Mouse (Mus musculus) liver, embryonic 15.5 days (tissue): ENCODE measurements at regions not wholly inside any gene's neighbourhood (a gene's known extent, or its start where the extent isn't known, plus 50 kb on each side); places are given as distances from the start of the nearest gene placed in this dataset.

Experiments used
- ATAC-seq: fragments of 200-750 bp; cut with Nextera tagmentation; 2 replicates; pipeline ENCODE4 v1.8.0; 2017; ENCODE audit warnings: moderate number of reproducible peaks, mild to moderate bottlenecking, moderate library complexity; ENCODE audit not compliant: insufficient read depth
- H3K27ac ChIP-seq: fragments of 300-500 bp; sonication (generic); replicated peaks from 2 replicates; pipeline ENCODE4 v1.5.1; 2015; ENCODE audit warnings: mild to moderate bottlenecking, inconsistent platforms
- H3K27me3 ChIP-seq: fragments of 300-500 bp; sonication (generic); 2 replicates; pipeline ENCODE4 v1.6.1; 2015; ENCODE audit warnings: mild to moderate bottlenecking, inconsistent platforms
- H3K36me3 ChIP-seq: fragments of 300-500 bp; sonication (generic); replicated peaks from 2 replicates; pipeline ENCODE4 v1.6.1; 2015; ENCODE audit warnings: moderate library complexity, mild to moderate bottlenecking, inconsistent platforms
- H3K4me1 ChIP-seq: fragments of 300-500 bp; sonication (generic); replicated peaks from 2 replicates; pipeline ENCODE4 v1.6.1; 2015; ENCODE audit warnings: inconsistent platforms
- H3K4me2 ChIP-seq: fragments of 300-500 bp; sonication (generic); 2 replicates; pipeline ENCODE4 v1.6.1; 2015; ENCODE audit warnings: moderate library complexity, mild to moderate bottlenecking, inconsistent platforms
- H3K4me3 ChIP-seq: fragments of 300-500 bp; sonication (generic); replicated peaks from 2 replicates; pipeline ENCODE4 v1.5.1; 2015; ENCODE audit warnings: mild to moderate bottlenecking, inconsistent platforms
- H3K9ac ChIP-seq: fragments of 300-500 bp; sonication (generic); 2 replicates; pipeline ENCODE4 v1.6.1; 2015; ENCODE audit warnings: moderate library complexity, mild to moderate bottlenecking, inconsistent platforms
- H3K9me3 ChIP-seq: fragments of 300-500 bp; sonication (generic); replicated peaks from 2 replicates; pipeline ENCODE4 v1.6.1; 2016; ENCODE audit warnings: inconsistent platforms
- WGBS: fragments of 180-500 bp; shearing (Covaris S2); methylation state at CpG from one replicate; pipeline ENCODE4 v1.1.7; 2015; ENCODE audit warnings: mixed read lengths; ENCODE audit not compliant: insufficient replicate concordance; 5-methylcytosine and 5-hydroxymethylcytosine counted together

GRCm38 (mm10) chr9:120745674-120746073 is 174.4 kb downstream of the Rpl14 start:
- 58% methylated on average over 6 of the region's 6 CpGs for WGBS
- no peaks in the 10 kb centered on the region for H3K9me3 ChIP-seq
- ATAC-seq: no peak
- H3K4me3 ChIP-seq: no peak overlapping the region
- H3K4me1 ChIP-seq: no peaks in the 10 kb centered on the region
- H3K9ac ChIP-seq: no peak overlapping the region
- H3K27me3 ChIP-seq: no peaks in the 10 kb centered on the region
- no peak overlapping the region for H3K4me2 ChIP-seq
- H3K27ac ChIP-seq: no peak overlapping the region
- no peaks in the 10 kb centered on the region for H3K36me3 ChIP-seq

DNA sequence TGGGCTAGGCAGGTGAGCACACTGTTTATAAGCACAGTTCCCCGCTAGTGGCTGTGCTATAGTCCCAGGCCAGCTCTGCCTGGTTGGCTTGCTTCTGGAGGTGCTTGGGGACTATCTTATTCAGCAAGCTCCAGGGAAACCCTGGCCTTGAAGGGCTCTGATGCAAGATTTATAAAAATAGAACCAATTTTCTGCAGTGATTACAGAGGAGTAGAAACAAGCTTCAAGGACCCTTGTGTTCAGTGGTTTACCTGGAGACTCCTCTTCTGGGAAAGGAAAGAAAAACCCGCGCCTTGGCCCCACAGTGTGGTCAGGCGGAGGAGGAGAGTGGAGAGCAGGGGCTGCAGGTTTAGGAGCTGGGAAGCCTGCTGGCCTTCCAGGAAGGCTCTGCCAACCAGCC is 178.2 kb upstream of the Ctnnb1 start:
- Histone ChIP-seq H3K4me3 (no peak overlapping the region), H3K27me3 (no peaks in the 10 kb centered on the region), H3K27ac (no peak overlapping the region), H3K36me3 (no peaks in the 10 kb centered on the region), H3K9ac (no peak overlapping the region), H3K9me3 (no peaks in the 10 kb centered on the region), H3K4me1 (no peaks in the 10 kb centered on the region), H3K4me2 (no peak overlapping the region)
- no peak for ATAC-seq
- 64% methylated on average over 4 of the region's 4 CpGs for WGBS

DNA sequence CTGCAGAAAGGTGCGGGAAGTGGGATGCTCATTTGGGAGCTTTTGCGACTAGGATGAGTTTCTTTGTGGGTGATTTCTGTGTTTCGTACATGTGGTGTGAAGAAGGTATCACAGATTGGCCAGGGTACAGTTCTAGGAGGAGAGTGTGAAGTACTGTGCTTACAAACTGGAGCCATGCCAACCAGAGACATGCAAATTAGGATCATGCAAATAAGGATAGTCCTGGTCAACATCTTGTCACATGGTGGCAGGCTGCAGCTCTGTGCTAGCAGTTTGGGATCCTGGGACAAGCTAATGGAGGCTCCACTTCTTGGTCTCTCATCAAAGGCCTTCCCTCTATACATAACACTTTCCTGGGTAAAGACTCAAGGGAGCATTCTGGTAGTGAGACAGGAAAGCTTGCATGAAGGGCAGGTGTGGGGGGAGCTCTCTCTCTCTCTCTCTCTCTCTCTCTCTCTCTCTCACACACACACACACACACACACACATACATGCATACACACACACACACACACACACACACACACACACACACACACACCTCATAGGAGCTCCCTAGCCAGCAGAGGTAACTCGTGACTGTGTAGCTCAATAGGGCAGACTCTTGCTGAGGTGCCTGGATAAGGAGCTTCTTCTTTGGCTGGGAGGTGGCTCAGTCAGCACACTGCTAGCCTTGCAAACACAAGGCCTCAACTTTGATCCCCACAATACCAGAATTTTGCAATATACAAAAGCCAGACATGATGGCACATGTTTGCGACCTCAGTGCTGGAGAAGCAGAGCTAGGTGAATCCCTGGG is 177.1 kb upstream of the Ctnnb1 start:
- no peak overlapping the region for H3K9ac ChIP-seq
- no peaks in the 10 kb centered on the region for H3K27me3 ChIP-seq
- 74% methylated on average over 5 of the region's 5 CpGs for WGBS
- H3K27ac ChIP-seq: no peak overlapping the region
- H3K4me2 ChIP-seq: no peak overlapping the region
- no peaks in the 10 kb centered on the region for H3K36me3 ChIP-seq
- no peak for ATAC-seq
- H3K4me1 ChIP-seq: no peaks in the 10 kb centered on the region
- no peaks in the 10 kb centered on the region for H3K9me3 ChIP-seq
- no peak overlapping the region for H3K4me3 ChIP-seq

DNA sequence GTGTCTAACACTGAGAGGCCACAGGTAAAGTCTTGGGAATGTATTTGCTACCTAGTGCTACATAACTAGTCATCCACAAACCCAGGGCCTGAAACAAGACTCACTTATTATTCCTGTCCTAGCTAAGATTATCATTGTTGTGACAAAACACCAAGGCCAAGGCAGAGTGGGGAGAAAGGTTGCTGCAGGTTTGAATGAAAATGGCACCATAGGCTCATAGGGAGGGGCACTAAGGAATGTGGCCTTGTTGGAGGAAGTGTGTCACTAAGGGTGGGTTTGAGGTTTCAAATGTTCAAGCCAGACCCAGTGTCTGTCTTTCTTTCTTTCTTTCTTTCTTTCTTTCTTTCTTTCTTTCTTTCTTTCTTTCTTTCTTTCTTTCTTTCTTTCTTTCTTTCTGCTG is 174.9 kb upstream of the Ctnnb1 start:
- Histone ChIP-seq H3K4me1 (no peaks in the 10 kb centered on the region), H3K4me2 (no peak overlapping the region), H3K36me3 (no peaks in the 10 kb centered on the region), H3K9me3 (no peaks in the 10 kb centered on the region), H3K4me3 (no peak overlapping the region), H3K27me3 (no peaks in the 10 kb centered on the region), H3K9ac (no peak overlapping the region), H3K27ac (no peak overlapping the region)
- no peak for ATAC-seq

DNA sequence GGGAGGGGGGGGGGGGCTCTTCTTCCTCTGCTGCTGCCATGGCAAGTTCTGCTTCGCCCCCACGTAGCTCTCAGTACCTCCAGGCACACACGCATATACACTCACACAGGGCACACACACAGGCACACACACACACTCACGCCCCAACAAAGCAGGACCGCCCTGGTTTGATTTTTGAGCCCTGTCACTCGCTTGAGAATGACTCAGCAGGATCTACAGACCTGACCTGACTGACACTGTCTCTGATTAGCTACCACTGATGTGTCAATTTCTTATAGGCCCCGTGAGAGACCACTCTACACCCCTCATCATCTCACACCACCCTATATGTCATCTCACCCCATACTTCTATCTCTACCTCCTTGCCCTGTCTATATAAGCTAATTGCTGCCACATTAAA is 173.5 kb upstream of the Ctnnb1 start:
- no peak overlapping the region for H3K4me3 ChIP-seq
- no peaks in the 10 kb centered on the region for H3K27me3 ChIP-seq
- no peak overlapping the region for H3K27ac ChIP-seq
- no peaks in the 10 kb centered on the region for H3K36me3 ChIP-seq
- no peak overlapping the region for H3K4me2 ChIP-seq
- H3K9ac ChIP-seq: no peak overlapping the region
- H3K9me3 ChIP-seq: no peaks in the 10 kb centered on the region
- 63% methylated on average over 7 of the region's 7 CpGs for WGBS
- no peaks in the 10 kb centered on the region for H3K4me1 ChIP-seq
- no peak for ATAC-seq

DNA sequence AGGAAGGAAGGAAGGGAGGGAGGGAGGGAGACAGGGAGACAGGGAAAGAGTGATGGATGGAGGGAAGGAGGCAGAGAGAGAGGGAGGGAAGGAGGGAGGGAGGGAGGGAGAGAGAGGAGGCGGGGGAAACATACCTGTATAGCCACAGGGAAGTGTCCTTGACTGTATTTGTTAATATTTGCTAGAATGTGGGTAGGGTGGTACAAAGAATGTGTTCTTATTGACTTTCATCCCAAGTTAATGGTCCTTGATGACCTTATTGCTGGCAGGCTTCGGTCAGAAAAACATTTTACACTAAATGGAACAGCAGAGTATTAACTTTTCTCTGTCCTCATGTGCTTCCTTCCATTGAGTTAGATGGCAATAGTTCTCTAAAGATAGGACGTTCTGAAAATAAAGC is 171.0 kb upstream of the Ctnnb1 start:
- H3K4me1 ChIP-seq: no peaks in the 10 kb centered on the region
- H3K4me3 ChIP-seq: no peak overlapping the region
- no peak overlapping the region for H3K4me2 ChIP-seq
- H3K9me3 ChIP-seq: no peaks in the 10 kb centered on the region
- no peak for ATAC-seq
- H3K27me3 ChIP-seq: no peaks in the 10 kb centered on the region
- no peaks in the 10 kb centered on the region for H3K36me3 ChIP-seq
- H3K27ac ChIP-seq: no peak overlapping the region
- no peak overlapping the region for H3K9ac ChIP-seq
- WGBS: 58% methylated on average over 3 of the region's 3 CpGs

GRCm38 (mm10) chr9:120758632-120759031 is 170.4 kb upstream of the Ctnnb1 start:
- H3K4me1 ChIP-seq: no peaks in the 10 kb centered on the region
- no peak overlapping the region for H3K27ac ChIP-seq
- H3K4me3 ChIP-seq: no peak overlapping the region
- no peak overlapping the region for H3K4me2 ChIP-seq
- no peak overlapping the region for H3K9ac ChIP-seq
- H3K27me3 ChIP-seq: no peaks in the 10 kb centered on the region
- 19% methylated on average over 1 of the region's 1 CpGs for WGBS
- ATAC-seq: no peak
- H3K9me3 ChIP-seq: no peaks in the 10 kb centered on the region
- H3K36me3 ChIP-seq: no peaks in the 10 kb centered on the region

DNA sequence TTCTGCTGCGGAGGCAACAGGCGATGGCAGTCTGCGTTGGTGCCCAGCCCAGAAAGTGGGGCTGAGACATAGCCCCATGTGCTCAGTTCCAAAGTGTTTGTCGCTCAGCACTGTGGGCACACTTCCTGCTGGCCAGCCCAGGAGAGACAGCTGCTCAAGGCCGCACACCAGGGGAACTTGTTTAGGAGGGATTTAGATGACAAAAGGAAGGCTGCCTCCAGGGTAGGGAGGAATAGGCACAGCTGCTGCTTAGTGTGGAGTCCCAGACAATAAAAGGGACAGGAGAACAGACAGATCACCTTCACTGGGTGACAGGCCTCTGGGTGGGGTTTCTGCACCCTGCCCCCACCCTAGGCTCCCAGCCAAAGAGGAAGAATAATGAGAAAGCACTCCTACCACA is 169.2 kb upstream of the Ctnnb1 start:
- no peak overlapping the region for H3K27ac ChIP-seq
- ATAC-seq: no peak
- 66% methylated on average over 5 of the region's 5 CpGs for WGBS

DNA sequence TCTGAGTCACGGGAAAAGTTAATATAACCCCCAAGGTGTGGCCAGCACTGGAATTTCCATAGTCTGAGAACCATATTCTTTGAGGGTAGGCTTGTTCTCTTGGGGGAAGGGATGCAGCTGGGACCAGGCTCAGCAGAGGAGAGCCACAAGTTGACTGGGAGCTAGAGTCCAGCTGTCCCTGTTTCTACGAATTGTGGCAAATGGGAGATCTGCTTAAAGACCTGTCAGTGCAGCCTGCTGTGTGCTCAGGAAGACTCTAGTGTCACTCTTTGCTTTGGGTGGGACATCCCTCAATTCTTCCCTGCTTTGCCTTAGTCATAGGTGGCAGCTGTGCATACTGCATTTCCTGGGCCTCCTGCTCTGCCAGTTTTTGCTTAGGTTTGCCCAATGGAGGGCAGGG is 165.2 kb upstream of the Ctnnb1 start:
- Histone ChIP-seq H3K36me3 (no peaks in the 10 kb centered on the region), H3K4me1 (0 out of 2 replicates have a peak, but pooled peaks cover 3% of the 10 kb centered on the region), H3K27me3 (no peaks in the 10 kb centered on the region), H3K9ac (no peak overlapping the region), H3K4me3 (no peak overlapping the region), H3K9me3 (no peaks in the 10 kb centered on the region), H3K27ac (no peak overlapping the region), H3K4me2 (no peak overlapping the region)
- no peak for ATAC-seq
- WGBS: 47% methylated on average over 2 of the region's 2 CpGs

More for the DNA sequence above, 169.2 kb upstream of the Ctnnb1 start:
- H3K36me3 ChIP-seq: no peaks in the 10 kb centered on the region
- H3K4me2 ChIP-seq: no peak overlapping the region
- H3K27me3 ChIP-seq: no peaks in the 10 kb centered on the region
- H3K4me3 ChIP-seq: no peak overlapping the region
- no peaks in the 10 kb centered on the region for H3K9me3 ChIP-seq
- H3K9ac ChIP-seq: no peak overlapping the region
- H3K4me1 ChIP-seq: 0 out of 2 replicates have a peak, but pooled peaks cover 3% of the 10 kb centered on the region

- H3K4me2 ChIP-seq: no peak overlapping the region
- no peak for ATAC-seq
- H3K9ac ChIP-seq: no peak overlapping the region
- H3K36me3 ChIP-seq: no peaks in the 10 kb centered on the region
- H3K4me3 ChIP-seq: no peak overlapping the region
- no peaks in the 10 kb centered on the region for H3K9me3 ChIP-seq
- H3K27ac ChIP-seq: no peak overlapping the region
- H3K4me1 ChIP-seq: 0 out of 2 replicates have a peak, but pooled peaks cover 3% of the 10 kb centered on the region
- H3K27me3 ChIP-seq: no peaks in the 10 kb centered on the region
- 74% methylated on average over 9 of the region's 9 CpGs for WGBS
These were observed 164.4 kb upstream of the Ctnnb1 start for GRCm38 (mm10) chr9:120764663-120765062.

DNA sequence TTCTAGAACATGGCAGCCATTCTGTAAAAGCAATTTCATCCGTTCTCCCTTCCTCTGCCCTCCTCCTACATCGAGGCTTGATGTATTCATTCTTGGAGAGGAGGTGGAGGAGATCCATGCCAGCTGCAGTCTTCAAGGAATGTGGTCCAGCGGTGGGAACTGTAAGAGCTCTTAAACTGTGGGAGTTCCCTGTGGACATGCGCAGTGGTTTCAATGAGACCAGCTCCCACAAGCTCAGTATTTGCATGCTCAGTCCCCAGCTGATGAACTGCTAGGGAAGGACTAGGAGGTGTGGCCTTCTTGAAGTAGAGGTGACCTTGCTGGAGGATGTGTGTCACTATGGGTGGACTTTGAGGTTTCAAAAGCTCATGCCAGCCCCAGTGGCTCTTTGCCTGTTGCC is 163.7 kb upstream of the Ctnnb1 start:
- H3K4me1 ChIP-seq: 0 out of 2 replicates have a peak, but pooled peaks cover 3% of the 10 kb centered on the region
- no peak for ATAC-seq
- H3K9me3 ChIP-seq: no peaks in the 10 kb centered on the region
- H3K9ac ChIP-seq: no peak overlapping the region
- no peak overlapping the region for H3K27ac ChIP-seq
- WGBS: 66% methylated on average over 4 of the region's 4 CpGs
- H3K27me3 ChIP-seq: no peaks in the 10 kb centered on the region
- no peaks in the 10 kb centered on the region for H3K36me3 ChIP-seq
- no peak overlapping the region for H3K4me3 ChIP-seq
- no peak overlapping the region for H3K4me2 ChIP-seq

DNA sequence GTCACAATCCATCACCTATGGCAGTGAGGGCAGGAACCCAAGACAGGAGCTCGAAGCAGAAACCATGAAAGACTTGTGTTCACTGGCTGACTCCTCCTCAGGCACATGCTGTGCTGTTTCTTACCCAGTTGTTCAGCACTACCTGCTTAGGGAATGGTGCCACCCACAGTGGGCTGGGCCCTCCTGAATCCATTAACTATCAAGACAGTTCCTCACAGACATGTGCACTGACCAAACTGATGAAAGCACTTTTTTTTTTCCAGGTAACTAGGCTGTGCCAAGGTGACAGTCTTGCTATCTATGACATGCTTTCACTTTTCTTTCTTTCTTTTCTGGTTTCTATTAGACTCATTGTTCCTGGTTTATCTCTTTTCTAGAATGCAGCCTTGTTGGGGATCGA is 162.1 kb upstream of the Ctnnb1 start:
- no peak overlapping the region for H3K27ac ChIP-seq
- no peaks in the 10 kb centered on the region for H3K36me3 ChIP-seq
- 44% methylated on average over 2 of the region's 2 CpGs for WGBS
- no peak overlapping the region for H3K9ac ChIP-seq
- no peak overlapping the region for H3K4me2 ChIP-seq
- no peaks in the 10 kb centered on the region for H3K27me3 ChIP-seq
- ATAC-seq: no peak
- H3K4me1 ChIP-seq: peaks cover 4% of the 10 kb centered on the region; the same call in 1 of the 2 replicates
- no peak overlapping the region for H3K4me3 ChIP-seq
- H3K9me3 ChIP-seq: no peaks in the 10 kb centered on the region
